Mouse (Mus musculus): ENCODE measurements around the gene Hgd.
A peak's percentile ranks its signal among the peaks of the same experiment; 100 is the strongest.

The Hgd gene

GRCm38 (mm10) chr16:37579994-37580393 lies at the start of gene Hgd:
TSS of gene Hgd (plus strand) at chr16:37580153.
- no peak for DNase-seq (ENCODE audit: low read depth, low spot score)

DNA sequence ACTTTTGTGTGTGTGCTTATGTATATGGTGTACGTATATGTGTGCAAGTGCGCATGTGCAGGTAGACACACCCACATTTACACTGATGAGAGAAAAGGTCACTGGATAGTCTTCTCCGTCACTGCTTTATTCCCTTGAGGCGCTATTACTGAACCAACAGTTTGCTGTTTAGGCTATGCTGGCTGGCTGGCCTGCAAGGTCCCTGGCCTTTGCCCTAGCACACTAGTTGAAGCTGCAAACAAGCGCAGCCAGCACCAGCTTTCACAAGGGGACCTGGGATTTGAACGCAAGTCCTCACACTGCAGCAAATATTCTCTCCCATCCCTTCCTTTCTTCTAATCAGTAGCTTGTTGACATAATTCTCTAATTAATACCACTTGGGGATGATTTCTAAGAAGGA lies 49.8 kb upstream of the Hgd start:
- no peak for DNase-seq (ENCODE audit: low read depth, low spot score)

DNA sequence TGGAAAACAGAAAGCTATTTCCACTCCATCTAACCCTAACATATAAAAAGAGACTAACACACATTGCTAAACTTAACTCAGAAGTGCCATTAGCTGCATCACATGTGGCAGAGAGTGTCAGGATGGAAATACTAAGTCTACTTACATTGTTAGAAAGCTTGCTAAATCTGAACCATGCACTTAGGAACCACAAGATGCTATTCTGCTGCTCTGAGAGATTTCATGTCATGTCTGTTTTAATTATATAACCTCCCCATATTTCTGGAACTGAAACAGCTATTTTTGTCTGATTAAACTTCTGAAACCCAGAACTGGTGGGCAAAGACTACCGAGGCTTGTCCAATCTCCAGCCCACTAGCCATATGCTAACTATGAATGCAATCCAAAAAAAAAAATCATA lies 47.9 kb upstream of the Hgd start:
- no peak for DNase-seq (ENCODE audit: low read depth, low spot score)

DNA sequence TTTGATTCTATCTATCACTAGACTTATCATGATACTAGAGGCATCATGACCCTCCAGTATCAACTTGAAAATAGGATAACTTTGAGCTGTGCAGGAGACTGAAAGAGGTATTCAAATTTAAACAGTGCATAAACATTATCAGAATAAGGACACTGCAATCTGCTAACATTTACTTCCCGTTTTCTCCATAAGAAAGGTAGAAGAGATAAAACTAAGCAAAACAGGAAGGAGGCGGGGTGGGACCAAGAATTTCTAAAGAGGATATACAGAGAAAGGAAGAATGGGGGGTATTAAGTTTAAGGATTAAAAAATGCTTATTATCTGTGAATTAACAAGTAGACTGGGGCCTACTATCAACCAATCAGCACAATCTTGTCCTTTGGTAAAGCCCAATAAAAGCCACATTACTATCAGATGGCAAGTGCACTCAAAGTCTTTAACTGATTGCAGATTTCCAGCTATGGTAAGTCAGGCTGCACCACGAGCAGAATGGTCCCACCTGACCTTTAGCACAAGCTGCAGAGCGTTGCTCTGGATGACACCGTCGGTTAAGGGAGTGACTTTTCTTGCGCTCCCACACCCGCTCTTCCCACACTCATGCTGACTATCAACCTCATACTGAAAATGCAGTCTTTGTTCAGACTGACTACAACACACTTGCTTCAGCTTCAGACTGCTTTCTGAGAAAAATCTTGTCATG lies 46.4 kb upstream of the Hgd start:
- no peak for DNase-seq (ENCODE audit: low read depth, low spot score)

- DNase-seq (ENCODE audit: low read depth, low spot score), result no peak
These were observed 40.7 kb upstream of the Hgd start for GRCm38 (mm10) chr16:37539240-37539610.

- DNase-seq (ENCODE audit: low read depth, low spot score), result peak; percentile 99
These were observed 40.1 kb upstream of the Hgd start, which contains the start of the genes Gtf2e1 and Rabl3 for GRCm38 (mm10) chr16:37539611-37540580. TSS of gene Gtf2e1 (minus strand) at chr16:37539789. TSS of gene Rabl3 (plus strand) at chr16:37539885.

DNA sequence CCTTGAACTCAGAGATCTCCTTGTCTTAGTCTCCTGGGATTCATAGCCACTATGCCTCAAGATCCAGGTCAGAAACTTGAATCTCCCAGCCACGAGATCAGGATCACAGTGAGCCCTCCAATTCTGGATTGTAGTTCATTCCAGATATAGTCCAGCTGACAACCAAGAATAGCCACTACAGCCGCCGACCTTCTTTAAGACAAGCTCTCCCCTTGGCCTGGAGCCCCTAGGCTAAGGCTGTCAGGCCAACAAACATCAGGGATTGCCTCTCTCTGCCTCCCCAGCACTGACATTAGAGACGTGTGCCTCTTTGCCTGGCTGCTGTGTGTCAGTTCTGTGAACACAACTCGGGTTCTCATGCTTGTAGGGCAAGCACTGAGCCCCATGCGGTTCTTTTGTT lies 39.2 kb upstream of the Hgd start:
- no peak for DNase-seq (ENCODE audit: low read depth, low spot score)

DNA sequence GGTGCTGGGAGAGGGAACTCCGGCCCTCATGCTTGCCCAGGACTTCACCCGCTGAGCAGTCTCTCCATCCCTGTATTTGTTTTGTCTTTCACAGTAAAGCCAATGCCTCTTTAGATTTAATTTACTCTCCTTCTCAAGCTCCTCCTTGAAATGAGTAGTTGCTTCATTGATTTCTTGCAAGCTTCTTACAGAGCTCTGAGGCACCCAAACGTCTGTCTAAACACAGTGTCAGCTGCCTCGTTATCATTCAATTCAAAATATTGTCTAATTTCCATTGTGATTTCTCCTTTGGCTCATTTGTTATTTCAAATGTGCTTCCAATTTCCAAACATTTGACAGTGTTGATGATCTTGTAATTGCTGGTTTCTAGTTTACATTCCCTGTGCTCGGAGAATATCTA lies 33.6 kb upstream of the Hgd start:
- DNase-seq (ENCODE audit: low read depth, low spot score), result no peak

GRCm38 (mm10) chr16:37550266-37550665 lies 29.7 kb upstream of the Hgd start:
- no peak for DNase-seq (ENCODE audit: low read depth, low spot score)

DNA sequence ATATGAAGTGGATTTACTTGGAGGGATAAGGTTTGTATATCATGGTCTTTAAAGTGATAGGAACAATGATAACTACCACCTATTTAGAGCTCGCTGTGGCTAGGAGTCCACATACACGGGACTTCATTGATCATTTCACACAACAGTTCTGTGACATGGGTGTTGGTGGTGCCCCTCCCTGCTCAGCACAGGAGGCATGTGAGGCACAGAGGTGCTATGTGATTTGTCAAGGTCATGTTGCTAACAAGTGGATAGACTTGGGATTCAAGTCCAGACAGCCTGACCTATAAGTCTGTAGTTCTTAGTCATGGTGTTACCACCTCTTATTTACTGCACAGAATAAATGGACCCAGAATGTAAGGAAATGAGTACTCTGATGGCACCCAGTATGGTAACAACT lies 29.0 kb upstream of the Hgd start:
- DNase-seq (ENCODE audit: low read depth, low spot score), result no peak

DNA sequence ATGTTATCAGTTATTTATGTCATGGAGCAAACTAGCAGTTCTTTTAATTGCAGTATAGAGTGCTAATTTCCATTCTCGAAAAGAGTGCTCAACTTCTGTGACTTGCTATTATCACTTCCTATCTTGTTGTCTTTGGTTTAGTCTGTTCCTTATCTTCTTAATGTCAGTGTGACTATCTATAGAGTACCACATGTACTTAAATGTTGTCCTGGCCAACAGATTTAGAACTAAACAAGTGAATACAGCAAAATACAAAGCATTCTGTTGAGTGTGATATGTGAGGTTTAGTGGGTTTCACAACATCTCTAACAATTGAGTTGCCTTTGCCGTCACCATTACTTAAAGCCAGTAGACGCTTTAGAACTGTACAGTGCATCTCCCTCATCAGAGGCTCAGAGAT lies 27.1 kb upstream of the Hgd start:
- DNase-seq (ENCODE audit: low read depth, low spot score), result no peak

- no peak for DNase-seq (ENCODE audit: low read depth, low spot score)
These were observed 17.5 kb upstream of the Hgd start for GRCm38 (mm10) chr16:37562414-37562813.

- no peak for DNase-seq (ENCODE audit: low read depth, low spot score)
These were observed 17.0 kb upstream of the Hgd start for GRCm38 (mm10) chr16:37562961-37563360.

- DNase-seq (ENCODE audit: low read depth, low spot score), result no peak
These were observed 14.8 kb upstream of the Hgd start for GRCm38 (mm10) chr16:37565117-37565516.

- DNase-seq (ENCODE audit: low read depth, low spot score), result no peak
These were observed 13.8 kb upstream of the Hgd start for GRCm38 (mm10) chr16:37566107-37566506.

DNA sequence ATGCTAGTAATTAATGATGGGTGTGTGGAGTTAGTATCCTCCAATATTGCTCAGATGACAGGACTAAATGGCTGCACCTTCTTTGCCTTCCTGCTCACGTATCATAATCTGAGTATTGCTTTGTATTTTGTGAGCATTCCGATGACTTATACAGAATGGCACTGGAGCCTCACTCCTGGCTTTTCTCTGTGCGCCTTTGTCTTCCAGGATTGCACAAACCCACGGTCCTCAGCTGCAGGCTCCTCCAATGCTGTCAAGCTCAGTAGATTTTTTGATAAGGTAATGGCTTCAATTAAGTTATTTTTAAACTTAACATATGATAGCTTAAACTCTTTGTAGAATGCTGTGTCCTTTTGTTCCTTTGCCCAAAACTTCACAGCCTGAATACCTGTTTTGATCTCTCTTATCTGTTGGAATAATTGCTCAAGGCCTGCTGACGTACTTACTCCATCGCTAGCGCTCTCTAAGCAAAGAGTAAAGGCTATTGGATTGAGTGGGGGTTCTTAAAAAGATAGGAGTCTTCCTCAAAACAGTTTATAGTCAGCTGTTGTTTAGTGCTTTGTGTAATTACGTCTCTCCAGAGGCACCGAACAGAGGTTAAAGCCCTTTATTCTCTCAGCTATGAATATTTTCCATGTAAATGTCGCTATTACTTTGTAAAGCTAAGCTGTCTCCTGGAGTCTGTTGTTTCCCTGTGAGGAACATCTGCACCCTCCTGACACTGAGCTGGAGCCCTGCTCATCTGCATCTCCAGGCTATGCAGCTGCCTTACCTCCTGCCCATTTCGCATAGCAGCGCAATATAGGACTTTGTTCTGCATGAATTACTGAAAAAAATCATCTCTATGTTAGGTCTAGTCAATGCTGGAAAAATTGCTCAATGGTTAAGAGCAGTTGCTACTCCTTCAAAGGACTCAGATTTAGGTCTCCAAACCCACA lies 12.6 kb upstream of the Hgd start:
- no peak for DNase-seq (ENCODE audit: low read depth, low spot score)

- DNase-seq (ENCODE audit: low read depth, low spot score), result no peak
These were observed 8.4 kb upstream of the Hgd start for GRCm38 (mm10) chr16:37571554-37571953.

GRCm38 (mm10) chr16:37572117-37572754 lies 7.7 kb upstream of the Hgd start:
- DNase-seq (ENCODE audit: low read depth, low spot score), result no peak

- peak; percentile 34 for DNase-seq (ENCODE audit: low read depth, low spot score)
These were observed 6.9 kb upstream of the Hgd start for GRCm38 (mm10) chr16:37573061-37573460.

DNA sequence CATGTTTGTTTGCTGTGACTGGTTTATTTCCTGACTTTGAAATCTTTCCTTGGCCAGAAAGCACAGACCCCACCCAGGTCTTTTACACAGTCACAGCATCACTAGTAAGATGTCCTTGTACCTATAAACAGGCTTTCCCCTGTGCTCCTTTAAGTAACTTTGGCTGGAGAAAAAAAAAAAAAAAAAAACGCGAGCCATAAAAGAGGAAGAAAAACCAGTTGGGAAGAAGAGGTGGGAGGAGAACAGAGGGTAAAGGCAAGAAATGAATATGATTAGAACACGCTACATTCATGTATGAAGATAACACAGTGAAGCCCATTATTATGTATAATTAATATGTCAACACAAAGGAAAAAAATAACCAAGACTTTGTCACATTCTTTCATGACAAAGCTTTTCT lies 4.6 kb upstream of the Hgd start:
- no peak for DNase-seq (ENCODE audit: low read depth, low spot score)

GRCm38 (mm10) chr16:37579591-37579990 lies 362 bp upstream of the Hgd start:
- DNase-seq (ENCODE audit: low read depth, low spot score), result no peak
